Mouse (Mus musculus) activated CD4-positive, CD25-positive, alpha-beta regulatory T cell, adult 9 weeks (primary cell): ENCODE data around the gene Cntnap5b. TPM values are rescaled to one million over a fixed set of nuclear protein-coding genes. Genes with fewer than 3 reads are reported as not detected.

Experiments used
- polyA plus RNA-seq: library from polyadenylated mRNA; unstranded; fragments of 100-300 nt; shearing (Covaris generic); gene quantifications from one replicate; pipeline ENCODE4 v1.2.1, GENCODE M21; 2017

The Cntnap5b gene
- not detected for polyA plus RNA-seq

DNA sequence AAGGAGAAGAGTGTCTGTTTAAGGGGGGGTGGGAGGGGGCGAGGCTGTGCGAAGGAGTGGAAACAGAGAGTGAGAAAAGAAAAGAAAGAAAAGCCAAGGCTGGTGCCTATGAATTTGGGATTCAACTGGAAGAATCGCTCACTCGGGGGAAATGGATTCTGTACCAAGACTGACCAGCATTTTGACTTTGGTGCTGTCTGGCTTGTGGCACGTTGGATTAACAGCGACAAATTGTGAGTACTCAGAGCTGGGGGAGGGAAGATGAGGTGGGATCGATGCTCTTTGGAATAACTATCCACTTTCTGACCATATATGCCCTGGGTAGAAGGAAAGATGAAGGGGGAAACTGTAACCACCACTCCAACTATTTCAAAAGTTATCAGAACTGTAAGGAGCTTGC is at the start of gene Cntnap5b:
Gene Cntnap5b (plus strand): TSS at position 152 of the 400 bp plus-strand sequence.

